Mouse (Mus musculus) lung, postnatal 0 days (tissue): ENCODE measurements around the gene Ces1c. TPM values are rescaled to one million over a fixed set of nuclear protein-coding genes. Genes with fewer than 3 reads are reported as not detected.
A peak's percentile ranks its signal among the peaks of the same experiment; 100 is the strongest.

Experiments used
- ATAC-seq: fragments of 200-750 bp; cut with Nextera tagmentation; 2 replicates; pipeline ENCODE4 v1.8.0; 2017; ENCODE audit warnings: moderate library complexity
- DNase-seq: peaks from one replicate; pipeline ENCODE4 v3.0.0-alpha.2; 2016; ENCODE audit warnings: low spot score
- H3K27ac ChIP-seq: fragments of 300-500 bp; sonication (generic); 2 replicates; pipeline ENCODE4 v1.5.1; 2014; ENCODE audit warnings: antibody characterized with exemption, mild to moderate bottlenecking, low read length, mixed read lengths
- H3K27me3 ChIP-seq: fragments of 300-500 bp; sonication (generic); replicated peaks from 2 replicates; pipeline ENCODE4 v1.6.1; 2014; ENCODE audit warnings: low read length, mixed read lengths; ENCODE audit not compliant: insufficient read depth
- H3K36me3 ChIP-seq: fragments of 300-500 bp; sonication (generic); 2 replicates; pipeline ENCODE4 v1.6.1; 2014; ENCODE audit warnings: low read length, mixed read lengths; ENCODE audit not compliant: insufficient read depth
- H3K4me1 ChIP-seq: fragments of 300-500 bp; sonication (generic); 2 replicates; pipeline ENCODE4 v1.6.1; 2014; ENCODE audit warnings: antibody characterized with exemption, low read depth, low read length, mixed read lengths; ENCODE audit not compliant: insufficient read depth
- H3K4me2 ChIP-seq: fragments of 300-500 bp; sonication (generic); replicated peaks from 2 replicates; pipeline ENCODE4 v1.6.1; 2014; ENCODE audit warnings: low read depth, mild to moderate bottlenecking, low read length, moderate library complexity, mixed read lengths
- H3K4me3 ChIP-seq: fragments of 300-500 bp; sonication (generic); 2 replicates; pipeline ENCODE4 v1.5.1; 2014; ENCODE audit warnings: low read depth, low read length
- H3K9ac ChIP-seq: fragments of 300-500 bp; sonication (generic); replicated peaks from 2 replicates; pipeline ENCODE4 v1.6.1; 2014; ENCODE audit warnings: low read depth, mild to moderate bottlenecking
- H3K9me3 ChIP-seq: fragments of 300-500 bp; sonication (generic); 2 replicates; pipeline ENCODE4 v1.6.1; 2016; ENCODE audit warnings: low read length, mixed read lengths
- CTCF ChIP-seq: IDR thresholded peaks from 2 replicates; pipeline ENCODE4 v1.5.1; 2016; ENCODE audit warnings: antibody characterized with exemption, mild to moderate bottlenecking
- EP300 ChIP-seq: IDR thresholded peaks from 2 replicates; pipeline ENCODE4 v1.6.1; 2016; ENCODE audit warnings: antibody characterized with exemption, mild to moderate bottlenecking, control low read depth
- WGBS: fragments of 180-500 bp; shearing (Covaris S2); extraction: QIAGEN DNeasy Blood & Tissue Kit; methylation state at CpG from one replicate; pipeline ENCODE4 v1.1.7; 2014; 5-methylcytosine and 5-hydroxymethylcytosine counted together
- polyA plus RNA-seq: library from polyadenylated mRNA; unstranded; fragments of >200 nt; fragmentation: Nextera tagmentation; extraction: Ambion mirVana; gene quantifications from 2 replicates; pipeline ENCODE4 v1.2.1, GENCODE M21; 2015

The Ces1c gene
- polyA plus RNA-seq, 1 experiment from 2014 or later: 0.24 TPM

GRCm38 (mm10) chr8:93091324-93091723 is 39.8 kb downstream of the Ces1c start:
- H3K27ac ChIP-seq: no peak overlapping the region
- no peak overlapping the region for H3K9ac ChIP-seq
- 48% methylated on average over 1 of the region's 1 CpGs for WGBS
- no peak for TF ChIP-seq EP300
- TF ChIP-seq CTCF: no peak
- no peaks in the 10 kb centered on the region for H3K9me3 ChIP-seq
- H3K36me3 ChIP-seq: no peaks in the 10 kb centered on the region
- ATAC-seq (no peak), DNase-seq (no peak)
- no peak overlapping the region for H3K4me2 ChIP-seq
- no peak overlapping the region for H3K4me3 ChIP-seq
- H3K27me3 ChIP-seq: no peaks in the 10 kb centered on the region
- no peaks in the 10 kb centered on the region for H3K4me1 ChIP-seq

- ATAC-seq: peak; percentile 46; the same call in 1 of the 2 replicates
- Histone ChIP-seq H3K27ac (no peak overlapping the region), H3K4me3 (no peak overlapping the region)
These were observed 42.4 kb downstream of the Ces1c start for GRCm38 (mm10) chr8:93088686-93089122.

GRCm38 (mm10) chr8:93088193-93088592 is 42.9 kb downstream of the Ces1c start:
- no peak for DNase-seq
- H3K27me3 ChIP-seq: no peaks in the 10 kb centered on the region
- no peaks in the 10 kb centered on the region for H3K36me3 ChIP-seq
- H3K4me2 ChIP-seq: no peak overlapping the region
- no peaks in the 10 kb centered on the region for H3K9me3 ChIP-seq
- ATAC-seq: no peak
- H3K4me1 ChIP-seq: no peaks in the 10 kb centered on the region
- no peak overlapping the region for H3K27ac ChIP-seq
- WGBS: 23% methylated on average over 7 of the region's 7 CpGs
- H3K9ac ChIP-seq: no peak overlapping the region
- H3K4me3 ChIP-seq: no peak overlapping the region
- TF ChIP-seq EP300 (no peak), CTCF (no peak)

More at GRCm38 (mm10) chr8:93088686-93089122, 42.4 kb downstream of the Ces1c start:
- DNase-seq: peak; percentile 11
- TF ChIP-seq EP300: no peak
- TF ChIP-seq CTCF: no peak
- H3K36me3 ChIP-seq: no peaks in the 10 kb centered on the region
- WGBS: 4% methylated on average over 2 of the region's 2 CpGs
- no peaks in the 10 kb centered on the region for H3K9me3 ChIP-seq
- H3K4me2 ChIP-seq: no peak overlapping the region
- H3K4me1 ChIP-seq: no peaks in the 10 kb centered on the region
- H3K27me3 ChIP-seq: no peaks in the 10 kb centered on the region
- H3K9ac ChIP-seq: no peak overlapping the region

GRCm38 (mm10) chr8:93079887-93080286 is 51.2 kb downstream of the Ces1c start, which contains the start of gene Ces1b:
Ces1b (minus strand) TSS chr8:93080017.
- no peak for TF ChIP-seq EP300
- TF ChIP-seq CTCF: no peak
- no peak for ATAC-seq
- H3K36me3 ChIP-seq: no peaks in the 10 kb centered on the region

GRCm38 (mm10) chr8:93075251-93075650 is 55.8 kb downstream of the Ces1c start:
- WGBS: 82% methylated on average over 4 of the region's 4 CpGs
- Histone ChIP-seq H3K4me2 (no peak overlapping the region), H3K4me3 (no peak overlapping the region), H3K4me1 (no peaks in the 10 kb centered on the region), H3K9me3 (no peaks in the 10 kb centered on the region), H3K36me3 (no peaks in the 10 kb centered on the region), H3K9ac (no peak overlapping the region), H3K27me3 (no peaks in the 10 kb centered on the region), H3K27ac (no peak overlapping the region)
- DNase-seq (no peak), ATAC-seq (no peak)
- TF ChIP-seq EP300 (no peak), CTCF (no peak)

More at GRCm38 (mm10) chr8:93079887-93080286, 51.2 kb downstream of the Ces1c start, which contains the start of gene Ces1b:
- Histone ChIP-seq H3K4me1 (no peaks in the 10 kb centered on the region), H3K9me3 (no peaks in the 10 kb centered on the region), H3K9ac (no peak within 1 kb of the TSS), H3K27ac (no peak within 1 kb of the TSS), H3K4me3 (no peak within 1 kb of the TSS), H3K27me3 (no peaks in the 10 kb centered on the region), H3K4me2 (no peak within 1 kb of the TSS)
- DNase-seq: no peak
- WGBS: 40% methylated on average over 2 of the region's 2 CpGs

- Histone ChIP-seq H3K9me3 (no peaks in the 10 kb centered on the region), H3K9ac (no peak overlapping the region), H3K4me3 (no peak overlapping the region), H3K4me2 (no peak overlapping the region), H3K36me3 (no peaks in the 10 kb centered on the region), H3K27me3 (no peaks in the 10 kb centered on the region), H3K27ac (no peak overlapping the region), H3K4me1 (no peaks in the 10 kb centered on the region)
- DNase-seq (no peak), ATAC-seq (no peak)
- WGBS: 60% methylated on average over 3 of the region's 3 CpGs
- TF ChIP-seq CTCF (no peak), EP300 (no peak)
These were observed 67.5 kb downstream of the Ces1c start for GRCm38 (mm10) chr8:93063416-93064117.
